10 mouse cellular contexts compared by ENCODE assay signal in the genomic region with DNA sequence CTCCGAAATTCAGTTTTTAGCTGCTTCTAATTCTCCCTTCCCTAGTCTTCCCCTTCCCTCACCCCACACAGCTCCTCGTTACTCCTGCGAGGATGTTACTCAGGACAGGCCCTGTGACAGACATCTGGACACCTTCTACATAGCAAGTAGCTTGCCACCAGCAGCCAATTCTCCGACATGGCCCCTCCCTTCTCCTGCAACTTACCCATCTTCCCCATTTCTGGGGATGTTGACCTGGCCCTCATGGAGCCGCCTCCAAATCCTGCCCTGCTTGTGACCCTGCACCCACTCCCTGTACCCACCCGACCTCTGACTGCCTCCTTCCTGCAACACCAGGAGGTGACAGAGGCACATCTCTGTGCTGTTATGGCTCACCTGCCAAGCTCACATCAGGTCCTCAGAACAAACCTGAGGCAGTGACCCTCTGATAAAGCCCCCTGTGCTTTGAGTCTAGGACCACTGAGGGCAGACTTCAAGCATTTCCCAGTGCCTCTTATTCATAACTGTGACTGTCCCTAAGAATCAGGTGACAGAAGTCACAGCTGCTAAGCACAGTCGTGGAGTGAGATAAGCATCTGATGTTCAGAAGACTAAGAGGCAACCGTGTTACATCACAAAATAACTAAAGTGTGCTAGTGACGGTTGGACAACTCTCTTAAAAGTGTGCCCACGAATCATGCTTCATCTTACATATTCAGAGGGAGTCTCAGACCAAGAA. TPM values are rescaled to one million over a fixed set of nuclear protein-coding genes. Genes with fewer than 3 reads are reported as not detected.
DNase-seq lines count a peak whose midpoint lies in the region; ATAC-seq and TF ChIP-seq lines count a peak whose summit lies in the region.
"Had no signal": no experiment of that assay in that cellular context is flagged by ENCODE, and none has a peak within 500 bp of the region (broad histone marks: within the 10 kb centered on the region; RNA-seq: fewer than 3 reads in every experiment).

No protein-coding gene starts in this region.

- H3K36me3 ChIP-seq in heart, adult 2 months (ENCODE audit: control insufficient read depth, insufficient read depth, low read length) = no peaks in the 10 kb centered on the region; the same call in 1 of the 2 replicates
- peaks cover under 1% of the 10 kb centered on the region; the same call in 1 of the 2 replicates for H3K36me3 ChIP-seq in lung, embryonic 15.5 days
- no peaks in the 10 kb centered on the region for H3K36me3 ChIP-seq in lung, postnatal 0 days (ENCODE audit: insufficient read depth, low read length)

- peaks cover 6% of the 10 kb centered on the region for H3K79me2 ChIP-seq in heart, adult 2 months (replicated peaks; ENCODE audit: control insufficient read depth, insufficient read depth, low read length)

- H3K4me2 ChIP-seq in lung, embryonic 15.5 days = no peak overlapping the region
- H3K4me2 ChIP-seq in lung, postnatal 0 days (replicated peaks; ENCODE audit: low read depth, low read length) = no peak overlapping the region

- no peak for TF ChIP-seq POLR2A in heart, adult 2 months (IDR thresholded peaks at IDR 0.05; ENCODE audit: insufficient read depth, low read depth, low read length)

- WGBS in heart, adult 2 months = 54% methylated on average over 10 of the region's 10 CpGs
- 72% methylated on average over 10 of the region's 10 CpGs for WGBS in lung, embryonic 15.5 days
- WGBS in lung, postnatal 0 days = 58% methylated on average over 10 of the region's 10 CpGs

- ATAC-seq in lung, embryonic 15.5 days (ENCODE audit: borderline replicate concordance, extremely low read depth, low FRiP score, low TSS enrichment) = no peak
- ATAC-seq in lung, postnatal 0 days = 0 out of 2 replicates have a peak, but pooled peaks have one; percentile 1

- H3K4me1 ChIP-seq in heart, adult 2 months (ENCODE audit: control insufficient read depth, insufficient read depth, low read length) = peaks cover 30% of the 10 kb centered on the region
- peaks cover 51% of the 10 kb centered on the region for H3K4me1 ChIP-seq in lung, embryonic 15.5 days
- peaks cover 12% of the 10 kb centered on the region; the same call in 1 of the 2 replicates for H3K4me1 ChIP-seq in lung, postnatal 0 days (ENCODE audit: insufficient read depth, low read depth, low read length)

- H3K4me3 ChIP-seq in heart, adult 2 months = no peak overlapping the region
- H3K4me3 ChIP-seq in lung, embryonic 15.5 days = no peak overlapping the region
- H3K4me3 ChIP-seq in lung, postnatal 0 days (ENCODE audit: low read depth, low read length) = no peak overlapping the region

- H3K9me3 ChIP-seq in lung, embryonic 15.5 days = no peaks in the 10 kb centered on the region
- no peaks in the 10 kb centered on the region for H3K9me3 ChIP-seq in lung, postnatal 0 days (ENCODE audit: low read length)

- DNase-seq in heart, adult 2 months = no peak
- DNase-seq in heart, postnatal 36 days = no peak
- no peak for DNase-seq in lung, postnatal 14 days
- no peak for DNase-seq in lung, postnatal 0 days (ENCODE audit: low spot score)
- DNase-seq in thymus, postnatal 14 days = peak; percentile 61
- DNase-seq in gastrocnemius, postnatal 4 days (ENCODE audit: low spot score in 2 of 2) = no peak
- DNase-seq in urinary bladder, adult 2 months (ENCODE audit: low spot score) = no peak
- DNase-seq: adrenal gland, adult 2 months; right cerebral cortex, postnatal 14 days had no signal

- TF ChIP-seq CTCF in heart, adult 2 months (IDR thresholded peaks at IDR 0.05) = no peak
- no peak for TF ChIP-seq CTCF in lung, postnatal 0 days (IDR thresholded peaks at IDR 0.05)

- H3K27ac ChIP-seq in heart, adult 2 months = peak overlapping the region; percentile 56
- peak overlapping the region; percentile 65 for H3K27ac ChIP-seq in lung, embryonic 15.5 days
- peak overlapping the region; percentile 49 for H3K27ac ChIP-seq in lung, postnatal 0 days (ENCODE audit: low read length)

- no peak for TF ChIP-seq EP300 in heart, adult 2 months (IDR thresholded peaks at IDR 0.05; ENCODE audit: insufficient read depth, low read depth, low read length)
- TF ChIP-seq EP300 in lung, postnatal 0 days (IDR thresholded peaks at IDR 0.05) = no peak

- intact Hi-C loops in heart, adult 2 months (cut with DNase I) = loop anchor here (2.0 kb wide), 1 partner anchor 61 kb away; no protein-coding TSS in a partner anchor
- intact Hi-C loops in heart, postnatal 36 days (cut with DNase I) = loop anchor here (2.0 to 5.0 kb wide), 2 partner anchors 21 to 59 kb away; no protein-coding TSS in a partner anchor

- H3K27me3 ChIP-seq in heart, adult 2 months (ENCODE audit: control insufficient read depth, insufficient read depth, low read length) = no peaks in the 10 kb centered on the region
- H3K27me3 ChIP-seq in lung, embryonic 15.5 days = no peaks in the 10 kb centered on the region
- H3K27me3 ChIP-seq in lung, postnatal 0 days (replicated peaks; ENCODE audit: insufficient read depth, low read length) = no peaks in the 10 kb centered on the region

- H3K9ac ChIP-seq in heart, adult 2 months (ENCODE audit: low read depth, low read length) = peak overlapping the region; percentile 22; the same call in 1 of the 2 replicates
- no peak overlapping the region for H3K9ac ChIP-seq in lung, embryonic 15.5 days
- H3K9ac ChIP-seq in lung, postnatal 0 days (replicated peaks; ENCODE audit: low read depth) = no peak overlapping the region

RNA-seq across cellular contexts. Expression of gene Cerk, which starts 18.0 kb away (rescaled TPM):
- total RNA-seq in heart, adult 2 months (2021) = 10 to 100 TPM; 30.4 to 33.5 TPM
- polyA plus RNA-seq in heart, adult 2 months (2012; rRNA removed) = 26.0 and 38.0 TPM in 2 replicates
- 10 to 100 TPM; 28.0 to 28.1 TPM for total RNA-seq in heart, postnatal 36 days (2021)
- polyA plus RNA-seq in lung, embryonic 15.5 days (2015; fragmentation: Nextera tagmentation; extraction: Ambion mirVana) = 26.6 and 27.8 TPM in 2 replicates
- polyA plus RNA-seq in lung, postnatal 0 days (2015; fragmentation: Nextera tagmentation; extraction: Ambion mirVana) = 16.9 and 20.0 TPM in 2 replicates
- total RNA-seq in gastrocnemius, postnatal 4 days (2021) = 10 to 100 TPM; 11.6 to 12.5 TPM
- polyA plus RNA-seq in urinary bladder, adult 2 months (2012; rRNA removed) = 10.9 and 12.1 TPM in 2 replicates

RNA-seq across cellular contexts. Expression of gene Tbc1d22a, which starts 46.3 kb away (rescaled TPM):
- 10 to 100 TPM; 21.8 to 25.6 TPM for total RNA-seq in heart, adult 2 months (2021)
- polyA plus RNA-seq in heart, adult 2 months (2012; rRNA removed) = 23.2 and 30.1 TPM in 2 replicates
- 10 to 100 TPM; 21.7 to 28.6 TPM for total RNA-seq in heart, postnatal 36 days (2021)
- 10.3 and 12.4 TPM in 2 replicates for polyA plus RNA-seq in lung, embryonic 15.5 days (2015; fragmentation: Nextera tagmentation; extraction: Ambion mirVana)
- polyA plus RNA-seq in lung, postnatal 0 days (2015; fragmentation: Nextera tagmentation; extraction: Ambion mirVana) = 11.8 and 13.1 TPM in 2 replicates
- total RNA-seq in gastrocnemius, postnatal 4 days (2021) = 10 to 100 TPM; 19.7 to 22.6 TPM
- polyA plus RNA-seq in urinary bladder, adult 2 months (2012; rRNA removed) = 19.0 and 21.0 TPM in 2 replicates
